Mouse (Mus musculus): ENCODE data around the gene 4931423N10Rik. TPM values are rescaled to one million over a fixed set of nuclear protein-coding genes. Genes with fewer than 3 reads are reported as not detected.
"Not testable (repeated sequence)": the region's sequence is repeated elsewhere in the genome, so short reads cannot be mapped to it uniquely, and the experiment has no call there.

4931423N10Rik gene
- polyA plus RNA-seq, 1 experiment from 2014 or later = not detected

- no peak for TF ChIP-seq CTCF (IDR thresholded peaks at IDR 0.05; ENCODE audit: low read depth)
- Histone ChIP-seq H3K36me3 (ENCODE audit: insufficient read depth, low read length) (no peaks in the 10 kb centered on the region), H3K27ac (no peak overlapping the region), H3K4me2 (ENCODE audit: low read length) (no peak overlapping the region), H3K9me3 (replicated peaks; ENCODE audit: low read length) (no peaks in the 10 kb centered on the region), H3K4me3 (replicated peaks; ENCODE audit: low read depth, low read length) (no peak overlapping the region), H3K9ac (ENCODE audit: low read depth, low read length) (no peak overlapping the region), H3K27me3 (ENCODE audit: insufficient read depth, low read length) (no peaks in the 10 kb centered on the region), H3K4me1 (replicated peaks; ENCODE audit: insufficient read depth, low read length) (no peaks in the 10 kb centered on the region)
- 68% methylated on average over 6 of the region's 7 CpGs for WGBS
- DNase-seq (ENCODE audit: low spot score) (no peak), ATAC-seq (replicated peaks; ENCODE audit: low FRiP score, low read depth) (no peak)
Measured at GRCm38 (mm10) chr2:23225199-23225598, 17.9 kb downstream of the 4931423N10Rik start.

DNA sequence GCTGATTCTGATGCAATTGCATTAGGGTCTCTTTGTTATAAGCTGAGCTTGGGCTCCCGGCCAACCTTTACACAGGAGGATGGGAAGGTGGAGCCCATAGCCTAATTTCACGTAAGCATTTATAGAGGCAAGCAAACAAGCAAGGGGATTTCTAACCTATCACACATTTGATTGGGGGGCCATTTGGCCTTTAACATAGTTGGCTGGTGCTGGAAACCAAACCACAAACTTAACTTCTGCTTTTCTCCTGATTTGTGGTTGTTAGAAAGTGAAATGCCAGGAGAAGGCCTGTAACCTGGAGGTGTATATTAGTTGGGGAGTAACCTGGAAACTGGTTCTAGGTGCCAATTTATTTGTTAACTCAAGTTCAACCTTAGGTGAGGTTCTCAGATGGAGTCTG lies 21.2 kb downstream of the 4931423N10Rik start:
- Histone ChIP-seq H3K4me2 (ENCODE audit: low read length) (no peak overlapping the region), H3K4me1 (replicated peaks; ENCODE audit: insufficient read depth, low read length) (no peaks in the 10 kb centered on the region), H3K36me3 (ENCODE audit: insufficient read depth, low read length) (no peaks in the 10 kb centered on the region), H3K4me3 (replicated peaks; ENCODE audit: low read depth, low read length) (no peak overlapping the region), H3K27me3 (ENCODE audit: insufficient read depth, low read length) (no peaks in the 10 kb centered on the region), H3K27ac (no peak overlapping the region), H3K9ac (ENCODE audit: low read depth, low read length) (no peak overlapping the region), H3K9me3 (replicated peaks; ENCODE audit: low read length) (no peaks in the 10 kb centered on the region)
- 70% methylated on average over 2 of the region's 2 CpGs for WGBS
- ATAC-seq (replicated peaks; ENCODE audit: low FRiP score, low read depth) = no peak
- no peak for DNase-seq (ENCODE audit: low spot score)
- no peak for TF ChIP-seq CTCF (IDR thresholded peaks at IDR 0.05; ENCODE audit: low read depth)

DNA sequence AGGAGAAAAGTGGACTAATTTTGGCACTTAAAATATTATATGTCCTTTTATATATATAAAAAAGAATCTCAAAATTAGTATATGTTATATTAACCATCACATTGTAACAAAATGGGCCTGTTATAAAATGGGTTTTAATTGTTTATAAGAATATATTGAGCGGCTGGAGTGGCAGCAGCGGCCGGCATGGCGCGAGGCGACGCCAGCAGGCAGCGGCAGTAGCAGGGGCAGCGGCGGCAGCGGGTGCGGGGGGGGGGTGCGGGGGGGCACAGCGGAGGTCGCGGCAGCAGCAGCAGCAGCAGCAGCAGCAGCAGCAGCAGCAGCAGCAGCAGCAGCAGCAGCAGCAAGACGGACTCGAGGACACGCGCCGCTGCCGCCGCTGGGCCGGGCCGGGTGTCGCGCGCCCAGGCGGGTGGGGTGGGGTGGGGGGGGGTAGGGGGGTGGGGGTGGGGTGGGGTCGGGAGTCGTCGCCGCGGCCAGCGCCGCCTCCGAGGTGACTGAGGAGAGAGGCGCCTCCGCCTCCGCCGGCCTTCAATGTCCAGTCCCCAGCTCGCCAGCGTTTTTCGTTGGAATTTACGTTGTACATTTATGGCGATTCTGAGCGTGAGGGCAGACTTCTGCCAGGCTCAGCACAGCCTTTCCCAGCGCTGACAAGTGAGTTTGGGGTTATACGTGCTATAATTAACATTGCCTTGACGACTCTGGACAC lies 26.9 kb downstream of the 4931423N10Rik start:
- Histone ChIP-seq H3K27ac (no peak overlapping the region), H3K9ac (ENCODE audit: low read depth, low read length) (peak overlapping the region; percentile 31; the same call in 1 of the 2 replicates), H3K36me3 (ENCODE audit: insufficient read depth, low read length) (no peaks in the 10 kb centered on the region), H3K4me2 (ENCODE audit: low read length) (peak overlapping the region; percentile 70), H3K4me1 (replicated peaks; ENCODE audit: insufficient read depth, low read length) (no peaks in the 10 kb centered on the region), H3K27me3 (ENCODE audit: insufficient read depth, low read length) (no peaks in the 10 kb centered on the region), H3K4me3 (replicated peaks; ENCODE audit: low read depth, low read length) (peak overlapping the region; percentile 38), H3K9me3 (replicated peaks; ENCODE audit: low read length) (no peaks in the 10 kb centered on the region)
- WGBS = under 1% methylated on average over 33 of the region's 50 CpGs
- TF ChIP-seq CTCF (IDR thresholded peaks at IDR 0.05; ENCODE audit: low read depth) = no peak
- DNase-seq (ENCODE audit: low spot score) (peak; percentile 25), ATAC-seq (replicated peaks; ENCODE audit: low FRiP score, low read depth) (peak; percentile 63)

GRCm38 (mm10) chr2:23290991-23291390 lies 83.7 kb downstream of the 4931423N10Rik start:
- not testable (repeated sequence) for H3K27ac ChIP-seq; H3K4me1 ChIP-seq (replicated peaks; ENCODE audit: insufficient read depth, low read length); H3K27me3 ChIP-seq (ENCODE audit: insufficient read depth, low read length); H3K9ac ChIP-seq (ENCODE audit: low read depth, low read length); H3K4me3 ChIP-seq (replicated peaks; ENCODE audit: low read depth, low read length); H3K4me2 ChIP-seq (ENCODE audit: low read length); ATAC-seq (replicated peaks; ENCODE audit: low FRiP score, low read depth); H3K36me3 ChIP-seq (ENCODE audit: insufficient read depth, low read length); H3K9me3 ChIP-seq (replicated peaks; ENCODE audit: low read length)
- WGBS = 50% methylated on average over 19 of the region's 19 CpGs
- DNase-seq (ENCODE audit: low spot score) = peak; percentile 15

GRCm38 (mm10) chr2:23314869-23315268 lies 107.6 kb downstream of the 4931423N10Rik start:
- H3K27ac ChIP-seq = no peak overlapping the region
- H3K4me1 ChIP-seq (replicated peaks; ENCODE audit: insufficient read depth, low read length) = no peaks in the 10 kb centered on the region
- 3% methylated on average over 1 of the region's 1 CpGs for WGBS
- peak; percentile 8 for DNase-seq (ENCODE audit: low spot score)
- TF ChIP-seq CTCF (IDR thresholded peaks at IDR 0.05; ENCODE audit: low read depth) = peak; percentile 58
- no peaks in the 10 kb centered on the region for H3K27me3 ChIP-seq (ENCODE audit: insufficient read depth, low read length)
- ATAC-seq (replicated peaks; ENCODE audit: low FRiP score, low read depth) = no peak
- H3K4me2 ChIP-seq (ENCODE audit: low read length) = no peak overlapping the region
- no peak overlapping the region for H3K9ac ChIP-seq (ENCODE audit: low read depth, low read length)
- H3K4me3 ChIP-seq (replicated peaks; ENCODE audit: low read depth, low read length) = no peak overlapping the region
- H3K36me3 ChIP-seq (ENCODE audit: insufficient read depth, low read length) = no peaks in the 10 kb centered on the region
- H3K9me3 ChIP-seq (replicated peaks; ENCODE audit: low read length) = no peaks in the 10 kb centered on the region

Other genes starting within 250 kb of the 4931423N10Rik start
- 41.0 and 45.0 TPM in 2 replicates for gene Abi1, start 167.2 kb upstream of the 4931423N10Rik start, polyA plus RNA-seq (2015; fragmentation: Nextera tagmentation; extraction: Ambion mirVana)
- gene Acbd5, start 139.3 kb upstream of the 4931423N10Rik start, polyA plus RNA-seq (2015; fragmentation: Nextera tagmentation; extraction: Ambion mirVana) = 31.1 and 34.3 TPM in 2 replicates
- gene Mastl, start 51.5 kb upstream of the 4931423N10Rik start, polyA plus RNA-seq (2015; fragmentation: Nextera tagmentation; extraction: Ambion mirVana) = 5.3 and 6.2 TPM in 2 replicates
- 64.1 and 67.0 TPM in 2 replicates for gene Yme1l1, start 51.1 kb upstream of the 4931423N10Rik start, polyA plus RNA-seq (2015; fragmentation: Nextera tagmentation; extraction: Ambion mirVana)
- gene Nxph2, start 113.8 kb downstream of the 4931423N10Rik start, polyA plus RNA-seq (2015; fragmentation: Nextera tagmentation; extraction: Ambion mirVana) = not detected in 2 replicates